Mouse (Mus musculus): Measurements from ENCODE around the gene Atp1b1. TPM values are rescaled to one million over a fixed set of nuclear protein-coding genes. Genes with fewer than 3 reads are reported as not detected.
A peak's percentile ranks its signal among the peaks of the same experiment; 100 is the strongest.

Atp1b1 gene
- polyA plus RNA-seq, 1 experiment from 2014 or later = 310 TPM

GRCm38 (mm10) chr1:164408655-164409054 is 49.5 kb downstream of the Atp1b1 start:
- H3K9ac ChIP-seq = no peak overlapping the region
- H3K27me3 ChIP-seq = no peaks in the 10 kb centered on the region
- 19% methylated on average over 2 of the region's 2 CpGs for WGBS
- no peak overlapping the region for H3K27ac ChIP-seq (replicated peaks)
- peaks cover 5% of the 10 kb centered on the region; the same call in 1 of the 2 replicates for H3K36me3 ChIP-seq
- H3K4me3 ChIP-seq = no peak overlapping the region
- no peak for ATAC-seq (ENCODE audit: low FRiP score, low read depth)
- no peaks in the 10 kb centered on the region for H3K4me1 ChIP-seq (replicated peaks)
- H3K9me3 ChIP-seq = no peaks in the 10 kb centered on the region
- H3K4me2 ChIP-seq = no peak overlapping the region

- peaks cover 23% of the 10 kb centered on the region for H3K36me3 ChIP-seq
- H3K4me3 ChIP-seq = no peak overlapping the region
- 0 out of 2 replicates have a peak, but pooled peaks cover 4% of the 10 kb centered on the region for H3K9me3 ChIP-seq
- 42% methylated on average over 5 of the region's 5 CpGs for WGBS
- H3K4me1 ChIP-seq (replicated peaks) = no peaks in the 10 kb centered on the region
- ATAC-seq (ENCODE audit: low FRiP score, low read depth) = peak; percentile 11; the same call in 1 of the 2 replicates
- H3K27me3 ChIP-seq = no peaks in the 10 kb centered on the region
- no peak overlapping the region for H3K27ac ChIP-seq (replicated peaks)
- no peak overlapping the region for H3K4me2 ChIP-seq
- no peak overlapping the region for H3K9ac ChIP-seq
Measured at GRCm38 (mm10) chr1:164406506-164406905, 51.6 kb downstream of the Atp1b1 start.

- Histone ChIP-seq H3K27me3 (no peaks in the 10 kb centered on the region), H3K9me3 (0 out of 2 replicates have a peak, but pooled peaks cover 4% of the 10 kb centered on the region)
- no peak for ATAC-seq (ENCODE audit: low FRiP score, low read depth)
Measured at GRCm38 (mm10) chr1:164405385-164405802, 52.8 kb downstream of the Atp1b1 start.

GRCm38 (mm10) chr1:164399578-164399977 is 58.6 kb downstream of the Atp1b1 start:
- 98% methylated on average over 3 of the region's 3 CpGs for WGBS
- no peak overlapping the region for H3K4me3 ChIP-seq
- H3K36me3 ChIP-seq = peaks cover 23% of the 10 kb centered on the region
- no peak for ATAC-seq (ENCODE audit: low FRiP score, low read depth)
- H3K27ac ChIP-seq (replicated peaks) = no peak overlapping the region
- peaks cover 17% of the 10 kb centered on the region for H3K4me1 ChIP-seq (replicated peaks)
- H3K9me3 ChIP-seq = 0 out of 2 replicates have a peak, but pooled peaks cover 4% of the 10 kb centered on the region
- no peak overlapping the region for H3K4me2 ChIP-seq
- H3K9ac ChIP-seq = no peak overlapping the region
- no peaks in the 10 kb centered on the region for H3K27me3 ChIP-seq

More at GRCm38 (mm10) chr1:164405385-164405802, 52.8 kb downstream of the Atp1b1 start:
- Histone ChIP-seq H3K4me1 (replicated peaks) (no peaks in the 10 kb centered on the region), H3K27ac (replicated peaks) (no peak overlapping the region), H3K4me3 (no peak overlapping the region), H3K4me2 (no peak overlapping the region), H3K9ac (no peak overlapping the region), H3K36me3 (peaks cover 23% of the 10 kb centered on the region)
- 81% methylated on average over 5 of the region's 5 CpGs for WGBS

GRCm38 (mm10) chr1:164397672-164398071 is 60.5 kb downstream of the Atp1b1 start:
- 41% methylated on average over 4 of the region's 4 CpGs for WGBS
- Histone ChIP-seq H3K27me3 (no peaks in the 10 kb centered on the region), H3K4me1 (replicated peaks) (peaks cover 17% of the 10 kb centered on the region), H3K9ac (no peak overlapping the region), H3K36me3 (peaks cover 9% of the 10 kb centered on the region), H3K27ac (replicated peaks) (no peak overlapping the region), H3K9me3 (0 out of 2 replicates have a peak, but pooled peaks cover 4% of the 10 kb centered on the region), H3K4me2 (no peak overlapping the region), H3K4me3 (no peak overlapping the region)
- no peak for ATAC-seq (ENCODE audit: low FRiP score, low read depth)

GRCm38 (mm10) chr1:164395131-164395780 is 62.9 kb downstream of the Atp1b1 start:
- H3K4me2 ChIP-seq = no peak overlapping the region
- peak; percentile 84 for ATAC-seq (ENCODE audit: low FRiP score, low read depth)
- H3K9me3 ChIP-seq = no peaks in the 10 kb centered on the region
- peak overlapping the region; percentile 72 for H3K27ac ChIP-seq (replicated peaks)
- 24% methylated on average over 6 of the region's 6 CpGs for WGBS
- no peaks in the 10 kb centered on the region for H3K36me3 ChIP-seq
- H3K4me1 ChIP-seq (replicated peaks) = peaks cover 23% of the 10 kb centered on the region
- 0 out of 2 replicates have a peak overlapping the region, but pooled peaks have one; percentile 13 for H3K9ac ChIP-seq
- no peak overlapping the region for H3K4me3 ChIP-seq
- no peaks in the 10 kb centered on the region for H3K27me3 ChIP-seq

- 20% methylated on average over 3 of the region's 3 CpGs for WGBS
- no peak overlapping the region for H3K4me3 ChIP-seq
- H3K27ac ChIP-seq (replicated peaks) = no peak overlapping the region
- H3K4me1 ChIP-seq (replicated peaks) = peaks cover 23% of the 10 kb centered on the region
- ATAC-seq (ENCODE audit: low FRiP score, low read depth) = no peak
- H3K36me3 ChIP-seq = no peaks in the 10 kb centered on the region
- no peak overlapping the region for H3K9ac ChIP-seq
- no peak overlapping the region for H3K4me2 ChIP-seq
- no peaks in the 10 kb centered on the region for H3K9me3 ChIP-seq
- no peaks in the 10 kb centered on the region for H3K27me3 ChIP-seq
Measured at GRCm38 (mm10) chr1:164392176-164392575, 66.0 kb downstream of the Atp1b1 start.

- H3K4me1 ChIP-seq (replicated peaks) = peaks cover 7% of the 10 kb centered on the region; the same call in 1 of the 2 replicates
- no peaks in the 10 kb centered on the region for H3K36me3 ChIP-seq
- ATAC-seq (ENCODE audit: low FRiP score, low read depth) = no peak
- no peak overlapping the region for H3K4me3 ChIP-seq
- H3K4me2 ChIP-seq = no peak overlapping the region
- WGBS = 93% methylated on average over 4 of the region's 4 CpGs
- H3K27me3 ChIP-seq = no peaks in the 10 kb centered on the region
- H3K27ac ChIP-seq (replicated peaks) = no peak overlapping the region
- H3K9ac ChIP-seq = no peak overlapping the region
- no peaks in the 10 kb centered on the region for H3K9me3 ChIP-seq
Measured at GRCm38 (mm10) chr1:164389743-164390142, 68.4 kb downstream of the Atp1b1 start.

Other genes starting within 250 kb of the Atp1b1 start
- 8.4 and 9.4 TPM in 2 replicates for gene Slc19a2, start 209.3 kb downstream of the Atp1b1 start, polyA plus RNA-seq (2015; fragmentation: Nextera tagmentation; extraction: Ambion mirVana)
- gene Ccdc181, start 182.8 kb downstream of the Atp1b1 start, polyA plus RNA-seq (2015; fragmentation: Nextera tagmentation; extraction: Ambion mirVana) = 24.0 and 26.9 TPM in 2 replicates
- 32.5 and 32.9 TPM in 2 replicates for gene Nme7, start 154.2 kb downstream of the Atp1b1 start, polyA plus RNA-seq (2015; fragmentation: Nextera tagmentation; extraction: Ambion mirVana)
- gene Blzf1, start 150.9 kb downstream of the Atp1b1 start, polyA plus RNA-seq (2015; fragmentation: Nextera tagmentation; extraction: Ambion mirVana) = 30.3 and 31.9 TPM in 2 replicates